Mouse (Mus musculus) liver, adult 2 months (tissue): ENCODE data around the gene Trabd.

Experiments used
- CTCF ChIP-seq: fragments of 200-500 bp; IDR thresholded peaks from 2 replicates; pipeline ENCODE4 v1.5.1; 2011; ENCODE audit warnings: low read depth, low read length, control low read depth
- POLR2A ChIP-seq: fragments of 200-500 bp; IDR thresholded peaks from 2 replicates; pipeline ENCODE4 v1.6.1; 2011; ENCODE audit warnings: low read length, control low read depth; ENCODE audit not compliant: insufficient read depth; ENCODE audit errors: extremely low read depth

DNA sequence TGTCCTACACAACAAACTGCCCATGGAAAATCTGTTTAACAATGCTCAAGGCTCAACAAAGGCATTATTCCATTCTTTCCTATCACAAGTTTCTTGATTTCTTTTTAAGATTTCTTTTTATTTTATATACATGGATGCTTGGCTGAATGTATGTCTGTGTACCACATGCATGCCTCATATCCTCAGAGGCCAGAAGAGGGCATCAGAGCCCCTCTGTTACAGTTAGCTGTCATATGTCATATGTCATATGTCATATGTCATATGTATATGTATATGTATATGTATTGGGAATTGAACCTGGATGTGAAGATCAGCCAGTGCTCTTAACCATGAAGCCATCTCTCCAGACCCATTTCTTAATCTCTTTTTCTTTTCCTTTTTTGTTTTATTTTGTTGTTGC, 43.1 kb downstream of the Trabd start:
- TF ChIP-seq POLR2A, result no peak
- TF ChIP-seq CTCF, result no peak
